Mouse (Mus musculus): ENCODE data around the gene Rpf2. TPM values are rescaled to one million over a fixed set of nuclear protein-coding genes. Genes with fewer than 3 reads are reported as not detected.
A peak's percentile ranks its signal among the peaks of the same experiment; 100 is the strongest.

The Rpf2 gene
- 67.4 and 76.2 TPM in 2 replicates for polyA plus RNA-seq (2016; fragmentation: Nextera tagmentation; extraction: Ambion mirVana)

GRCm38 (mm10) chr10:40246374-40247165 lies at the start of gene Rpf2:
Rpf2 (minus strand) TSS chr10:40247036.
- Histone ChIP-seq H3K4me2 (peak within 1 kb of the TSS; percentile 56), H3K27ac (peak within 1 kb of the TSS; percentile 64), H3K27me3 (no peaks in the 10 kb centered on the region), H3K4me3 (replicated peaks) (peak within 1 kb of the TSS; percentile 68), H3K4me1 (replicated peaks) (peaks cover 4% of the 10 kb centered on the region; the same call in 1 of the 2 replicates), H3K9me3 (no peaks in the 10 kb centered on the region), H3K9ac (replicated peaks) (peak within 1 kb of the TSS; percentile 68), H3K36me3 (peaks cover 67% of the 10 kb centered on the region)
- peak; percentile 90 for ATAC-seq (ENCODE audit: insufficient number of reproducible peaks, insufficient read depth, low FRiP score, low TSS enrichment, low read depth)
- under 1% methylated on average over 54 of the region's 54 CpGs for WGBS

DNA sequence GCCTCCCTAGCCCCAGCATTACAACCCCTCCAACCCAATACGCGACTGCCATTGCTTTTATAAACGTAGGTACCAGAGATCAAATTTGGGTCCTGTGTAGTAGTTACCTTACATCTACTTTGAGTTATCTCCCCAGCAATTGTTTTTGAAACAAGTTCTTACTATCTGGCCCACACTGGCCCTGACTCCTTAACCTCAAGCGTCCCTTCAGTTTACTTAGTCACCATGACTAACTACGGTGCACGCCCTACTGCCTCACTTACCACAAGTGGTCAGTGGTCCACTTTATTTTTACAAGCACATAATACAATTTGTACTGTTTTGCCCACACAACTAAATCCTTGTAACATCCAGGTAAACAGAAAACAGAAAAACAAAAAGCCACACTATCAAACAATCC lies 45.8 kb upstream of the Rpf2 start:
- H3K36me3 ChIP-seq = peaks cover 49% of the 10 kb centered on the region
- H3K4me2 ChIP-seq = no peak overlapping the region
- H3K4me1 ChIP-seq (replicated peaks) = no peaks in the 10 kb centered on the region
- H3K4me3 ChIP-seq (replicated peaks) = no peak overlapping the region
- H3K9me3 ChIP-seq = no peaks in the 10 kb centered on the region
- no peak overlapping the region for H3K27ac ChIP-seq
- WGBS = 93% methylated on average over 6 of the region's 6 CpGs
- H3K9ac ChIP-seq (replicated peaks) = no peak overlapping the region
- H3K27me3 ChIP-seq = no peaks in the 10 kb centered on the region
- ATAC-seq (ENCODE audit: insufficient number of reproducible peaks, insufficient read depth, low FRiP score, low TSS enrichment, low read depth) = no peak

DNA sequence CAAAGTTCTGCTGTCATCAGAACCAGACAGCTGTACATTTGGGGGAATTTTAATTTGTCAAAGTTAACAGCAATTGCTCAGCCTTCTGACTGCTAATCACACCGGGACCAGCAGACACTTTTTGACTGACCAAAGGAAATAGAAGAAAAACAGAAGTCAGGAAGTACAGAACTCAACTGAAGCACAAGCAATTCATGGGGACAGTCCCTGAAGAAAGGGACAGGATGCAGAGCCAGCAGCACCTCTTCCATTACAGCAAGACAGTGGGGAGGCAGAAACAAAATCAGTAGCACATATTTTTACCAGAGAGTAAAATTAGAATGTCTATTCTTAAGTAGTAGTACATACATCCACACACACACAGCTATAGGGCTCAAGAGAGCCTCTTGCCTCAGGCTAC lies 39.9 kb upstream of the Rpf2 start:
- H3K4me3 ChIP-seq (replicated peaks) = no peak overlapping the region
- H3K9ac ChIP-seq (replicated peaks) = no peak overlapping the region
- no peaks in the 10 kb centered on the region for H3K9me3 ChIP-seq
- H3K4me1 ChIP-seq (replicated peaks) = no peaks in the 10 kb centered on the region
- no peaks in the 10 kb centered on the region for H3K27me3 ChIP-seq
- no peak overlapping the region for H3K27ac ChIP-seq
- ATAC-seq (ENCODE audit: insufficient number of reproducible peaks, insufficient read depth, low FRiP score, low TSS enrichment, low read depth) = no peak
- WGBS = 96% methylated on average over 1 of the region's 1 CpGs
- H3K36me3 ChIP-seq = peaks cover 49% of the 10 kb centered on the region
- H3K4me2 ChIP-seq = no peak overlapping the region

- Histone ChIP-seq H3K9ac (replicated peaks) (no peak overlapping the region), H3K27me3 (no peaks in the 10 kb centered on the region), H3K27ac (no peak overlapping the region), H3K36me3 (peaks cover 37% of the 10 kb centered on the region), H3K9me3 (no peaks in the 10 kb centered on the region), H3K4me2 (no peak overlapping the region), H3K4me3 (replicated peaks) (no peak overlapping the region), H3K4me1 (replicated peaks) (no peaks in the 10 kb centered on the region)
- WGBS = 89% methylated on average over 1 of the region's 1 CpGs
- ATAC-seq (ENCODE audit: insufficient number of reproducible peaks, insufficient read depth, low FRiP score, low TSS enrichment, low read depth) = no peak
Measured at GRCm38 (mm10) chr10:40285571-40285970, 38.7 kb upstream of the Rpf2 start.

DNA sequence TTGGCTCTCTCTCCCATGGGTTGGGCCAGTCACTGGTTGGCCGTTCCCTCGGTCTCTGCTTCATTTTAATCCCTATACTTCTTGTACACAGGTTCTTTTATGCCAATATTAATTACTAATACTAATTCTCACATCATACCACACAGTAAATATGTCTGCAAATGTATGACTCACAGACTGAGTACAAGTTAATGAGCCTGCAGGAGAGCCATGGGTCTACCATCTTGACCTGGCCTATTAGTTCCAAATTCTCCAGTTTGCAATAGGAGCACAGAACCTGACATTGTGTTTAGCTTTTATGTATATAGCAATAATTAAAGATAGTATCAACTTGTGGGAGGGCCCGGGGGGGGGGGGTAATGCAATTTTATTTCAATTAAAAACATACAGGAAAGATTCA lies 38.2 kb upstream of the Rpf2 start:
- Histone ChIP-seq H3K9ac (replicated peaks) (no peak overlapping the region), H3K36me3 (peaks cover 35% of the 10 kb centered on the region)
- ATAC-seq (ENCODE audit: insufficient number of reproducible peaks, insufficient read depth, low FRiP score, low TSS enrichment, low read depth) = no peak

DNA sequence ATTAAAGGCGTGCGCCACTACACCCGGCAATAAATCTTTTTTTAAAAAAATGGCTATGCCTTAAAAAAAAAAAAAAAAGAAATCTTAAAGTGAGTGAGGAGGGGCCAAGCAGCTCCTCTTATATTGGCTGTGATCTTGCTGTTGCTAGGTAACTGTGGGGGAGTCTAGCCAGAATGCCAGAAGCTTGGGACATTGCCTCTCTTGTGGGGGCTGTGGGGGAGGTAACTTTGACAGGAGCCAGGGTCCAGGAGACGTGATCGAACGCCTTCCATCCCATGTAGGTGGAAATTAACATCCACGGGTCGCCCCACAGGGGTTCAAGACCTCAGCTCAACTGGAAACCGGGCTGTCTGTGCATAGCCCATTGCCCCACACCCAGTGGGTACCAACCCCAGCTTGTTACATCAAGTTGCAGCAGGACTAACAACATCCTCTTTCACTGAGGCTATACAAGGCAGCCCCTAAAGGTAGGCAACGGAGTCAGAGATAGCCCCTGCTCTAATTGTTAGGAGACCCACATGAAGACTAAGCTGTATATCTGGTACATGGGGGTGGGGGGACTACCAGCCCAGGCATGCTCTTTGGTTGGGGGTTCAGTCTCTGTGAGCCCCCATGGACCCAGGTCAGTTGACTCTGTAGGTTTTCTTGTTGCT lies 37.5 kb upstream of the Rpf2 start:
- no peaks in the 10 kb centered on the region for H3K9me3 ChIP-seq
- WGBS = 89% methylated on average over 10 of the region's 10 CpGs
- no peaks in the 10 kb centered on the region for H3K27me3 ChIP-seq
- no peak overlapping the region for H3K4me2 ChIP-seq
- no peak overlapping the region for H3K27ac ChIP-seq
- no peaks in the 10 kb centered on the region for H3K4me1 ChIP-seq (replicated peaks)
- peaks cover 28% of the 10 kb centered on the region for H3K36me3 ChIP-seq
- no peak overlapping the region for H3K9ac ChIP-seq (replicated peaks)
- ATAC-seq (ENCODE audit: insufficient number of reproducible peaks, insufficient read depth, low FRiP score, low TSS enrichment, low read depth) = no peak
- no peak overlapping the region for H3K4me3 ChIP-seq (replicated peaks)

More for the DNA sequence above, 38.2 kb upstream of the Rpf2 start:
- Histone ChIP-seq H3K9me3 (no peaks in the 10 kb centered on the region), H3K4me3 (replicated peaks) (no peak overlapping the region), H3K4me2 (no peak overlapping the region), H3K27me3 (no peaks in the 10 kb centered on the region), H3K4me1 (replicated peaks) (no peaks in the 10 kb centered on the region), H3K27ac (no peak overlapping the region)
- WGBS = 93% methylated on average over 3 of the region's 3 CpGs

- H3K36me3 ChIP-seq = peaks cover 27% of the 10 kb centered on the region
- 92% methylated on average over 9 of the region's 9 CpGs for WGBS
- H3K27ac ChIP-seq = no peak overlapping the region
- ATAC-seq (ENCODE audit: insufficient number of reproducible peaks, insufficient read depth, low FRiP score, low TSS enrichment, low read depth) = no peak
- H3K9me3 ChIP-seq = no peaks in the 10 kb centered on the region
- no peak overlapping the region for H3K4me2 ChIP-seq
- H3K4me3 ChIP-seq (replicated peaks) = no peak overlapping the region
- no peak overlapping the region for H3K9ac ChIP-seq (replicated peaks)
- H3K4me1 ChIP-seq (replicated peaks) = no peaks in the 10 kb centered on the region
- H3K27me3 ChIP-seq = no peaks in the 10 kb centered on the region
Measured at GRCm38 (mm10) chr10:40283636-40284035, 36.8 kb upstream of the Rpf2 start.

DNA sequence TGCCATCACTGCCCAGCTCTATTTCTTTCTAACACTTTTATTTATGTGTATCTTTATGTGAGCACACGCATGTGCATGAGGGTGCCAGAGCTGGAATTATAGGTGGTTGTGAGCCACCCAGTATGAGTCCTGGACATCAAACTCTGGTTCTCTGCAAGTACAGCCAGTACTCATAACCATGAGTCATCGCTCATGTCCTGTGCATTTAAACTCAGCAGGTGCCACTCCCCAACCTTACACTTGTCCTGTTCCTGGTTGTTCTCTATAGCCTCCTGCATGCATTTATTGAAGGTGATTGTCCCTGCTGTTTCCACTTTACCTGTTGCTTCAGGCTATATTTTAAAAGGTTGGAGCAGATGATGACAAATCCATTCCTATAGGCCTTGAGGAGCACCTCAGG lies 34.7 kb upstream of the Rpf2 start:
- Histone ChIP-seq H3K9ac (replicated peaks) (no peak overlapping the region), H3K9me3 (no peaks in the 10 kb centered on the region), H3K4me1 (replicated peaks) (no peaks in the 10 kb centered on the region), H3K4me3 (replicated peaks) (no peak overlapping the region), H3K36me3 (peaks cover 20% of the 10 kb centered on the region), H3K4me2 (no peak overlapping the region), H3K27ac (no peak overlapping the region), H3K27me3 (no peaks in the 10 kb centered on the region)
- WGBS = 93% methylated on average over 2 of the region's 2 CpGs
- no peak for ATAC-seq (ENCODE audit: insufficient number of reproducible peaks, insufficient read depth, low FRiP score, low TSS enrichment, low read depth)

DNA sequence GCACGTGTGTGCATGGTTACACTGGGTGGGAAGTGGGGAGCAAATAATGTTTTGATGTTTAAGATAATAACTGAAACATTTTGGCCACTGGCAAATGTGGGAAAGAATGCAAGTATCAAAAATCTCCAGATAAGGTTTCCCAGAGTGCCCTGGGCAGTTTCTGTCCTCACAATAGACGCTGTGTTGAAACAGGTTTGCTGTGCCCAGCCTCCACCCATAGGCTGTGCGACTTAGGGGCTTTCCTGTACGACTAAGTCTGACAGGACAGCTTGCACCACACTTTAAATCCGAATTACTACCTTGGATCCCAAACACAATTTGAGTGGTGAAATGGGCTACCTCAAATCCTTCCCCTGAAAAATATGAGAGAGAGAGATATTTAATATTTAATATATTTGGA lies 31.5 kb upstream of the Rpf2 start:
- H3K4me3 ChIP-seq (replicated peaks) = no peak overlapping the region
- no peaks in the 10 kb centered on the region for H3K27me3 ChIP-seq
- H3K9me3 ChIP-seq = no peaks in the 10 kb centered on the region
- peaks cover 5% of the 10 kb centered on the region; the same call in 1 of the 2 replicates for H3K36me3 ChIP-seq
- no peak overlapping the region for H3K9ac ChIP-seq (replicated peaks)
- no peaks in the 10 kb centered on the region for H3K4me1 ChIP-seq (replicated peaks)
- H3K4me2 ChIP-seq = no peak overlapping the region
- no peak overlapping the region for H3K27ac ChIP-seq
- WGBS = 71% methylated on average over 5 of the region's 5 CpGs
- no peak for ATAC-seq (ENCODE audit: insufficient number of reproducible peaks, insufficient read depth, low FRiP score, low TSS enrichment, low read depth)

- ATAC-seq (ENCODE audit: insufficient number of reproducible peaks, insufficient read depth, low FRiP score, low TSS enrichment, low read depth) = no peak
- H3K9me3 ChIP-seq = no peaks in the 10 kb centered on the region
- WGBS = 69% methylated on average over 7 of the region's 7 CpGs
- no peak overlapping the region for H3K4me2 ChIP-seq
- no peak overlapping the region for H3K27ac ChIP-seq
- no peak overlapping the region for H3K9ac ChIP-seq (replicated peaks)
- no peak overlapping the region for H3K4me3 ChIP-seq (replicated peaks)
- no peaks in the 10 kb centered on the region for H3K27me3 ChIP-seq
- H3K4me1 ChIP-seq (replicated peaks) = no peaks in the 10 kb centered on the region
- no peaks in the 10 kb centered on the region for H3K36me3 ChIP-seq
Measured at GRCm38 (mm10) chr10:40275991-40276390, 29.2 kb upstream of the Rpf2 start.

GRCm38 (mm10) chr10:40273938-40274337 lies 27.1 kb upstream of the Rpf2 start:
- Histone ChIP-seq H3K27ac (no peak overlapping the region), H3K9ac (replicated peaks) (no peak overlapping the region), H3K9me3 (no peaks in the 10 kb centered on the region), H3K4me3 (replicated peaks) (no peak overlapping the region), H3K4me1 (replicated peaks) (no peaks in the 10 kb centered on the region), H3K27me3 (no peaks in the 10 kb centered on the region), H3K36me3 (no peaks in the 10 kb centered on the region), H3K4me2 (no peak overlapping the region)
- ATAC-seq (ENCODE audit: insufficient number of reproducible peaks, insufficient read depth, low FRiP score, low TSS enrichment, low read depth) = no peak
- WGBS = 85% methylated on average over 5 of the region's 5 CpGs
